Mouse (Mus musculus): ENCODE data around the gene Hyal1. TPM values are rescaled to one million over a fixed set of nuclear protein-coding genes. Genes with fewer than 3 reads are reported as not detected.

Gene Hyal1
- total and polyA plus RNA-seq, 3 experiments, result 0.40 to 0.59 TPM; not detected in 1

- Histone ChIP-seq H3K4me2 (ENCODE audit: insufficient read depth, low read depth, poor library complexity, severe bottlenecking) (no peak overlapping the region), H3K9ac (ENCODE audit: insufficient read depth, low read depth) (no peak overlapping the region), H3K4me1 (ENCODE audit: control insufficient read depth in 1 of 2, insufficient read depth in 2 of 2) (peaks cover 5 to 45% of the 10 kb centered on the region in 2 experiments; a peak in 2 of 4 replicates), H3K9me3 (replicated peaks; ENCODE audit: low read length) (no peaks in the 10 kb centered on the region), H3K4me3 (replicated peaks in 1 of 3; ENCODE audit: low read depth in 2 of 3, low read length in 2 of 3, poor library complexity in 1 of 3) (no peak overlapping the region), H3K36me3 (replicated peaks in 1 of 2; ENCODE audit: control insufficient read depth in 1 of 2, insufficient read depth in 1 of 2, low read length in 1 of 2) (peaks cover 24 to 34% of the 10 kb centered on the region in 2 experiments), H3K79me2 (replicated peaks; ENCODE audit: control insufficient read depth, extremely low read depth, insufficient read depth, poor library complexity, severe bottlenecking) (no peaks in the 10 kb centered on the region), H3K27me3 (replicated peaks) (no peaks in the 10 kb centered on the region), H3K27ac (ENCODE audit: insufficient read depth, low read depth) (no peak overlapping the region)
- DNase-seq (ENCODE audit: extremely low read depth), result no peak
- in situ Hi-C loops (cut with MboI; ENCODE audit: low pct_ligation_motif_present, low pct_unique_long_range_greater_than_20kb, low sequenced_read_pairs) (no loop called here), dilution Hi-C loops (cut with MboI; ENCODE audit: extremely low pct_ligation_motif_present, extremely low pct_unique_long_range_greater_than_20kb, low sequenced_read_pairs) (no loop called here)
- no peak for TF ChIP-seq USF1 (IDR thresholded peaks at IDR 0.05; ENCODE audit: low read depth, low read length)
- TF ChIP-seq MEF2A (IDR thresholded peaks at IDR 0.05; ENCODE audit: borderline replicate concordance, low read depth, low read length), result no peak
- no peak for TF ChIP-seq POLR2AphosphoS2 (IDR thresholded peaks at IDR 0.05; ENCODE audit: low read depth, low read length)
- no peak for TF ChIP-seq ELF1 (IDR thresholded peaks at IDR 0.05; ENCODE audit: low read depth, low read length)
- no peak for TF ChIP-seq JUN (IDR thresholded peaks at IDR 0.05; ENCODE audit: insufficient read depth, low read depth, low read length)
- TF ChIP-seq TCF12 (IDR thresholded peaks at IDR 0.05; ENCODE audit: low read depth, low read length), result no peak
- TF ChIP-seq POLR2A (IDR thresholded peaks at IDR 0.05; ENCODE audit: low read depth, low read length), result no peak
- no peak for TF ChIP-seq IRF4 (IDR thresholded peaks at IDR 0.05; ENCODE audit: low read depth, low read length)
- no peak for TF ChIP-seq TBP (conservative IDR thresholded peaks at IDR 0.05; ENCODE audit: low read depth, low read length)
- no peak for TF ChIP-seq ZC3H11A (IDR thresholded peaks at IDR 0.05; ENCODE audit: low read depth, low read length)
Observed at GRCm38 (mm10) chr9:107544729-107545128, 32.0 kb upstream of the Hyal1 start.

- no peak overlapping the region for H3K4me3 ChIP-seq (replicated peaks in 1 of 3; ENCODE audit: low read depth in 2 of 3, low read length in 2 of 3, poor library complexity in 1 of 3)
- H3K4me2 ChIP-seq (ENCODE audit: insufficient read depth, low read depth, poor library complexity, severe bottlenecking), result no peak overlapping the region
- no peak overlapping the region for H3K27ac ChIP-seq (ENCODE audit: insufficient read depth, low read depth)
- no peaks in the 10 kb centered on the region for H3K79me2 ChIP-seq (replicated peaks; ENCODE audit: control insufficient read depth, extremely low read depth, insufficient read depth, poor library complexity, severe bottlenecking)
- peaks cover 19 to 29% of the 10 kb centered on the region in 2 experiments for H3K36me3 ChIP-seq (replicated peaks in 1 of 2; ENCODE audit: control insufficient read depth in 1 of 2, insufficient read depth in 1 of 2, low read length in 1 of 2)
- no peaks in the 10 kb centered on the region for H3K9me3 ChIP-seq (replicated peaks; ENCODE audit: low read length)
- TF ChIP-seq ETS1 (conservative IDR thresholded peaks at IDR 0.05; ENCODE audit: low read depth, low read length) (no peak), USF2 (conservative IDR thresholded peaks at IDR 0.05; ENCODE audit: low read depth, low read length) (no peak), CHD2 (IDR thresholded peaks at IDR 0.05; ENCODE audit: low read length) (no peak), IRF4 (IDR thresholded peaks at IDR 0.05; ENCODE audit: low read depth, low read length) (no peak), USF1 (IDR thresholded peaks at IDR 0.05; ENCODE audit: low read depth, low read length) (no peak), NRF1 (IDR thresholded peaks at IDR 0.05; ENCODE audit: low read depth, low read length) (no peak), TBP (conservative IDR thresholded peaks at IDR 0.05; ENCODE audit: low read depth, low read length) (no peak), HCFC1 (IDR thresholded peaks at IDR 0.05; ENCODE audit: low read depth, low read length) (no peak), SMC3 (IDR thresholded peaks at IDR 0.05; ENCODE audit: low read depth, low read length) (no peak), JUND (conservative IDR thresholded peaks at IDR 0.05; ENCODE audit: low read depth, low read length) (no peak), ZKSCAN1 (IDR thresholded peaks at IDR 0.05; ENCODE audit: borderline replicate concordance, low read depth, low read length) (no peak), TCF12 (IDR thresholded peaks at IDR 0.05; ENCODE audit: low read depth, low read length) (no peak), CTCF (conservative IDR thresholded peaks at IDR 0.05 in 1 of 2, IDR thresholded peaks at IDR 0.05 in 1 of 2; ENCODE audit: low read depth in 2 of 2, low read length in 2 of 2) (no peak), GABPA (IDR thresholded peaks at IDR 0.05; ENCODE audit: insufficient replicate concordance, low read depth, low read length) (no peak), E2F4 (IDR thresholded peaks at IDR 0.05; ENCODE audit: insufficient replicate concordance, low read depth, low read length) (no peak), EP300 (IDR thresholded peaks at IDR 0.05; ENCODE audit: low read length) (no peak), MEF2A (IDR thresholded peaks at IDR 0.05; ENCODE audit: borderline replicate concordance, low read depth, low read length) (no peak), SIN3A (IDR thresholded peaks at IDR 0.05; ENCODE audit: low read length) (no peak), MYC (IDR thresholded peaks at IDR 0.05; ENCODE audit: low read depth, low read length) (no peak)
- dilution Hi-C loops (cut with MboI; ENCODE audit: extremely low pct_ligation_motif_present, extremely low pct_unique_long_range_greater_than_20kb, low sequenced_read_pairs) (no loop called here), in situ Hi-C loops (cut with MboI; ENCODE audit: low pct_ligation_motif_present, low pct_unique_long_range_greater_than_20kb, low sequenced_read_pairs) (no loop called here)
- no peak overlapping the region for H3K9ac ChIP-seq (ENCODE audit: insufficient read depth, low read depth)
- H3K27me3 ChIP-seq (replicated peaks), result no peaks in the 10 kb centered on the region
- H3K4me1 ChIP-seq (ENCODE audit: control insufficient read depth in 1 of 2, insufficient read depth in 2 of 2), result peaks cover 5 to 45% of the 10 kb centered on the region in 2 experiments; a peak in 2 of 4 replicates
- DNase-seq (ENCODE audit: extremely low read depth), result no peak
Observed at GRCm38 (mm10) chr9:107545199-107545598, 31.5 kb upstream of the Hyal1 start.
